Mouse (Mus musculus) gastrocnemius, postnatal 36 days (tissue): ENCODE measurements around the gene Tmprss2. TPM values are rescaled to one million over a fixed set of nuclear protein-coding genes. Genes with fewer than 3 reads are reported as not detected.

Experiments
- DNase-seq, 2 experiments: peaks; one replicate each; pipeline ENCODE4 v3.0.0; 2022
- intact Hi-C: fragments of 180-260 bp; cut with DNase I; formaldehyde crosslinking; loops from one replicate; pipeline ENCODE4 v1.15.1; 2025
- long read RNA-seq, 2 experiments: library from polyadenylated mRNA; stranded (forward); transcript quantifications; one replicate each; pipeline ENCODE4 v2.0.0; 2021
- total RNA-seq, 2 experiments: library from RNA; stranded (reverse); gene quantifications; 2 replicates each; pipeline ENCODE4 v1.2.3; 2021

Gene Tmprss2
- total RNA-seq = not detected
- long read RNA-seq, experiment 1 = 0 reads
- long read RNA-seq, experiment 2 = 0 reads

GRCm38 (mm10) chr16:97610939-97611338 lies at the start of gene Tmprss2:
Tmprss2 (minus strand) TSS chr16:97611195.
- intact Hi-C loops = no loop called here
- DNase-seq = no peak

- intact Hi-C loops = no loop called here
- DNase-seq = no peak
Measured at GRCm38 (mm10) chr16:97659225-97659658, 48.2 kb upstream of the Tmprss2 start.

GRCm38 (mm10) chr16:97658481-97658880 lies 47.5 kb upstream of the Tmprss2 start:
- DNase-seq = no peak
- intact Hi-C loops = no loop called here

- no peak for DNase-seq
Measured at GRCm38 (mm10) chr16:97655800-97656199, 44.8 kb upstream of the Tmprss2 start.

GRCm38 (mm10) chr16:97649522-97650188 lies 38.7 kb upstream of the Tmprss2 start:
- no peak for DNase-seq
- intact Hi-C loops = no loop called here

More at GRCm38 (mm10) chr16:97655800-97656199, 44.8 kb upstream of the Tmprss2 start:
- intact Hi-C loops = no loop called here

- intact Hi-C loops = no loop called here
Measured at GRCm38 (mm10) chr16:97644681-97645080, 33.7 kb upstream of the Tmprss2 start.

GRCm38 (mm10) chr16:97639630-97640029 lies 28.6 kb upstream of the Tmprss2 start:
- intact Hi-C loops = no loop called here
- DNase-seq = no peak

More at GRCm38 (mm10) chr16:97644681-97645080, 33.7 kb upstream of the Tmprss2 start:
- DNase-seq = no peak

- DNase-seq = no peak
- intact Hi-C loops = no loop called here
Measured at GRCm38 (mm10) chr16:97632880-97633484, 22.0 kb upstream of the Tmprss2 start.

GRCm38 (mm10) chr16:97623166-97623565 lies 12.2 kb upstream of the Tmprss2 start:
- intact Hi-C loops = no loop called here

GRCm38 (mm10) chr16:97622383-97622889 lies 11.4 kb upstream of the Tmprss2 start:
- intact Hi-C loops = no loop called here
- DNase-seq = no peak

More at GRCm38 (mm10) chr16:97623166-97623565, 12.2 kb upstream of the Tmprss2 start:
- no peak for DNase-seq

GRCm38 (mm10) chr16:97618285-97618684 lies 7.3 kb upstream of the Tmprss2 start:
- intact Hi-C loops = no loop called here

GRCm38 (mm10) chr16:97612009-97612408 lies 1.0 kb upstream of the Tmprss2 start:
- DNase-seq = no peak
- intact Hi-C loops = no loop called here

More at GRCm38 (mm10) chr16:97618285-97618684, 7.3 kb upstream of the Tmprss2 start:
- DNase-seq = no peak

- DNase-seq = no peak
- intact Hi-C loops = no loop called here
Measured at GRCm38 (mm10) chr16:97610246-97610645, 749 bp downstream of the Tmprss2 start.

- intact Hi-C loops = no loop called here
- DNase-seq = no peak
Measured at GRCm38 (mm10) chr16:97609676-97610075, 1.3 kb downstream of the Tmprss2 start.

- no peak for DNase-seq
- intact Hi-C loops = no loop called here
Measured at GRCm38 (mm10) chr16:97607956-97608355, 3.0 kb downstream of the Tmprss2 start.

- DNase-seq = no peak
- intact Hi-C loops = no loop called here
Measured at GRCm38 (mm10) chr16:97606829-97607228, 4.2 kb downstream of the Tmprss2 start.

- intact Hi-C loops = no loop called here
- no peak for DNase-seq
Measured at GRCm38 (mm10) chr16:97605957-97606721, 4.9 kb downstream of the Tmprss2 start.

- DNase-seq = no peak
- intact Hi-C loops = no loop called here
Measured at GRCm38 (mm10) chr16:97602256-97602655, 8.7 kb downstream of the Tmprss2 start.

- intact Hi-C loops = no loop called here
- no peak for DNase-seq
Measured at GRCm38 (mm10) chr16:97600591-97600990, 10.4 kb downstream of the Tmprss2 start.

GRCm38 (mm10) chr16:97598046-97598445 lies 12.9 kb downstream of the Tmprss2 start:
- intact Hi-C loops = no loop called here
- no peak for DNase-seq
